Mouse (Mus musculus) spleen, postnatal 10 days (tissue): ENCODE measurements around the gene Glyatl3.
A peak's percentile ranks its signal among the peaks of the same experiment; 100 is the strongest.

Experiments
- DNase-seq, 2 experiments: peaks; one replicate each; pipeline ENCODE4 v3.0.0; 2021 to 2022; ENCODE audit warnings: low spot score in 2 of 2

The Glyatl3 gene

DNA sequence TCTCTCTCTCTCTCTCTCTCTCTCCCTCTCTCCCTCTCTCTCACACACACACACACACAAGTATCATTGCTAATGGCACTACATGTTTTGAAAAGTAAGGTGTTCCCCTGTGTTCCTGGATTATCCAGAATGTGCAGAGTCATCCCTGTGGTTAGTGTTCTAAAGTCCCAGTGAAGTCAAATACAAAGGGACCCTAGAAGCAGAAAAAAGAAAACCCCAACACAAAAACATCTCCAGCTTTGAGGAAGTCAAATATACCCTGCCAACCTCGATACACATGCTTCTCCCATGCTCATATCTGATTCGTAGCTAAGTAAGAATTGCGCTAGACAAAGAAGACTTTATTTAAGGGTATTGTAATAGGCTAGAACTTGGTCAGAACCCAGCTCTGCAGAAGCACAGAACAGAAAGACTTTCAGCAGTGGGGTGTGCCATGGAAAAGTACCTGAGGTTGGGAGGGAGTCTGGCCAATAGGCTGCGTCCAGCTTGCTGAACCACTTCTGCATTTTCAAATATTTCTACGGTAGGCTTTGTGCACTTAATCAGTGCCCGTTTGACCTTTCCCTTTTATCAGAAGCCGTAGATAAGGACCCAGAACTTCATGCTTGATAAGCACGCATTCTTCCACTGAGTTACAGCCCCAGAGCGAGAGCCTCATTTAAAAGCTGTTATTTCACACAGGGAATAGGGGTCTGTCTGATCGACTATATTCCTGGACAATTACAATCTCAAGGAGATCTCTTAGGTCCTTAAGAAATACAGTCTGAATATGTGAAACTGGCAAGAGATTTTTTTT, 45.0 kb downstream of the Glyatl3 start:
- no peak for DNase-seq

DNA sequence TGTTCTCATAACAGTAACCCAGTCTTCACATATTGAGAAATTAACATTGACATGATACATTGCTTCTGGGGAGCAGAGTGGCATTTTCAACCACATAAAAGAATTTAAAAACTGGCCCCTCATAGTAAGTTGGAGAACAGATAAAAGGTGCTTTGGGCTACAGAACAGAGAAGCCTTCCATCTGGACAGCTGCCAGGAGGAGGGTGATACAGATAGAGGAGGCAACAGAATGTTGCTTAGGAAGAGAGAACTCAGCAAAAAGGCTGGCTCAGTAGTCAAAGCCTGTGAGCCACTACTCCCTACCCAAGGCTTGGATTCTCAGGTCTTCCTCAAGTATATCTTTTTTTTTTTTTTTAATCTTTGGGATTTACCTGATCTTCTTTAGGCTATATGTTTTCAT, 59.1 kb downstream of the Glyatl3 start:
- DNase-seq: peak in 1 of 2 experiments; percentile 22
